Mouse (Mus musculus) cerebellum, adult 11 months (tissue): ENCODE measurements around the gene Lbhd2.

Experiments used
- DNase-seq: peaks from one replicate; pipeline ENCODE4 v3.0.0; 2022

Gene Lbhd2

GRCm38 (mm10) chr12:111450359-111450758 is 43.8 kb downstream of the Lbhd2 start:
- no peak for DNase-seq

GRCm38 (mm10) chr12:111451561-111451960 is 45.0 kb downstream of the Lbhd2 start:
- DNase-seq, result no peak

- no peak for DNase-seq
Observed at GRCm38 (mm10) chr12:111454021-111454420, 47.4 kb downstream of the Lbhd2 start.

GRCm38 (mm10) chr12:111454543-111455280 is 48.1 kb downstream of the Lbhd2 start:
- no peak for DNase-seq

- DNase-seq, result no peak
Observed at GRCm38 (mm10) chr12:111455311-111455846, 48.8 kb downstream of the Lbhd2 start.

- no peak for DNase-seq
Observed at GRCm38 (mm10) chr12:111455860-111456259, 49.3 kb downstream of the Lbhd2 start.

- no peak for DNase-seq
Observed at GRCm38 (mm10) chr12:111457742-111458141, 51.1 kb downstream of the Lbhd2 start.
